Mouse (Mus musculus): Measurements from ENCODE around the gene Acsm3. TPM values are rescaled to one million over a fixed set of nuclear protein-coding genes. Genes with fewer than 3 reads are reported as not detected.

Gene Acsm3
- total and polyA plus RNA-seq, 2 experiments from 2014 or later, result 0.08 TPM; not detected in 1

GRCm38 (mm10) chr7:119753696-119754095 is 7.0 kb upstream of the Acsm3 start:
- DNase-seq (ENCODE audit: low spot score), result no peak
- no peaks in the 10 kb centered on the region for H3K36me3 ChIP-seq (replicated peaks; ENCODE audit: control insufficient read depth, insufficient read depth, low read length)
- no peak overlapping the region for H3K9ac ChIP-seq (replicated peaks; ENCODE audit: low read depth, low read length)
- no peaks in the 10 kb centered on the region for H3K27me3 ChIP-seq (ENCODE audit: control insufficient read depth, insufficient read depth, low read length)
- no peaks in the 10 kb centered on the region for H3K9me3 ChIP-seq (replicated peaks; ENCODE audit: control insufficient read depth, low read length)
- no peak overlapping the region for H3K4me2 ChIP-seq (ENCODE audit: low read depth, low read length)
- no peak overlapping the region for H3K4me3 ChIP-seq (ENCODE audit: low read depth, low read length)
- no peak for TF ChIP-seq EP300 (IDR thresholded peaks at IDR 0.05; ENCODE audit: low read depth)
- TF ChIP-seq CTCF (IDR thresholded peaks at IDR 0.05; ENCODE audit: low read depth), result no peak
- WGBS, result 88% methylated on average over 1 of the region's 1 CpGs
- no peaks in the 10 kb centered on the region for H3K4me1 ChIP-seq (ENCODE audit: control insufficient read depth, insufficient read depth)
- H3K27ac ChIP-seq (ENCODE audit: low read depth), result no peak overlapping the region
- ATAC-seq (ENCODE audit: insufficient read depth, low read depth), result no peak

GRCm38 (mm10) chr7:119762166-119762697 is 1.5 kb downstream of the Acsm3 start:
- Histone ChIP-seq H3K36me3 (replicated peaks; ENCODE audit: control insufficient read depth, insufficient read depth, low read length) (no peaks in the 10 kb centered on the region), H3K4me3 (ENCODE audit: low read depth, low read length) (no peak overlapping the region), H3K9me3 (replicated peaks; ENCODE audit: control insufficient read depth, low read length) (no peaks in the 10 kb centered on the region), H3K27ac (ENCODE audit: low read depth) (no peak overlapping the region), H3K4me1 (ENCODE audit: control insufficient read depth, insufficient read depth) (no peaks in the 10 kb centered on the region), H3K4me2 (ENCODE audit: low read depth, low read length) (no peak overlapping the region), H3K9ac (replicated peaks; ENCODE audit: low read depth, low read length) (no peak overlapping the region), H3K27me3 (ENCODE audit: control insufficient read depth, insufficient read depth, low read length) (no peaks in the 10 kb centered on the region)
- ATAC-seq (ENCODE audit: insufficient read depth, low read depth) (no peak), DNase-seq (ENCODE audit: low spot score) (no peak)
- 56% methylated on average over 4 of the region's 4 CpGs for WGBS
- TF ChIP-seq EP300 (IDR thresholded peaks at IDR 0.05; ENCODE audit: low read depth) (no peak), CTCF (IDR thresholded peaks at IDR 0.05; ENCODE audit: low read depth) (no peak)

GRCm38 (mm10) chr7:119764377-119764776 is 3.7 kb downstream of the Acsm3 start:
- Histone ChIP-seq H3K36me3 (replicated peaks; ENCODE audit: control insufficient read depth, insufficient read depth, low read length) (no peaks in the 10 kb centered on the region), H3K9me3 (replicated peaks; ENCODE audit: control insufficient read depth, low read length) (no peaks in the 10 kb centered on the region), H3K4me1 (ENCODE audit: control insufficient read depth, insufficient read depth) (no peaks in the 10 kb centered on the region), H3K27ac (ENCODE audit: low read depth) (no peak overlapping the region), H3K4me2 (ENCODE audit: low read depth, low read length) (no peak overlapping the region), H3K27me3 (ENCODE audit: control insufficient read depth, insufficient read depth, low read length) (no peaks in the 10 kb centered on the region), H3K9ac (replicated peaks; ENCODE audit: low read depth, low read length) (no peak overlapping the region), H3K4me3 (ENCODE audit: low read depth, low read length) (no peak overlapping the region)
- DNase-seq (ENCODE audit: low spot score), result no peak
- TF ChIP-seq CTCF (IDR thresholded peaks at IDR 0.05; ENCODE audit: low read depth) (no peak), EP300 (IDR thresholded peaks at IDR 0.05; ENCODE audit: low read depth) (no peak)
- ATAC-seq (ENCODE audit: insufficient read depth, low read depth), result no peak
- WGBS, result 87% methylated on average over 3 of the region's 3 CpGs

GRCm38 (mm10) chr7:119766996-119767395 is 6.3 kb downstream of the Acsm3 start:
- 72% methylated on average over 6 of the region's 6 CpGs for WGBS
- ATAC-seq (ENCODE audit: insufficient read depth, low read depth), result no peak

GRCm38 (mm10) chr7:119769895-119770294 is 9.2 kb downstream of the Acsm3 start:
- ATAC-seq (ENCODE audit: insufficient read depth, low read depth) (no peak), DNase-seq (ENCODE audit: low spot score) (no peak)
- no peaks in the 10 kb centered on the region for H3K4me1 ChIP-seq (ENCODE audit: control insufficient read depth, insufficient read depth)
- TF ChIP-seq CTCF (IDR thresholded peaks at IDR 0.05; ENCODE audit: low read depth) (no peak), EP300 (IDR thresholded peaks at IDR 0.05; ENCODE audit: low read depth) (no peak)
- H3K36me3 ChIP-seq (replicated peaks; ENCODE audit: control insufficient read depth, insufficient read depth, low read length), result no peaks in the 10 kb centered on the region
- no peaks in the 10 kb centered on the region for H3K27me3 ChIP-seq (ENCODE audit: control insufficient read depth, insufficient read depth, low read length)
- no peak overlapping the region for H3K9ac ChIP-seq (replicated peaks; ENCODE audit: low read depth, low read length)
- H3K4me3 ChIP-seq (ENCODE audit: low read depth, low read length), result no peak overlapping the region
- no peak overlapping the region for H3K27ac ChIP-seq (ENCODE audit: low read depth)
- WGBS, result 84% methylated on average over 8 of the region's 8 CpGs
- no peaks in the 10 kb centered on the region for H3K9me3 ChIP-seq (replicated peaks; ENCODE audit: control insufficient read depth, low read length)
- H3K4me2 ChIP-seq (ENCODE audit: low read depth, low read length), result no peak overlapping the region

More at GRCm38 (mm10) chr7:119766996-119767395, 6.3 kb downstream of the Acsm3 start:
- Histone ChIP-seq H3K27ac (ENCODE audit: low read depth) (no peak overlapping the region), H3K27me3 (ENCODE audit: control insufficient read depth, insufficient read depth, low read length) (no peaks in the 10 kb centered on the region), H3K9ac (replicated peaks; ENCODE audit: low read depth, low read length) (no peak overlapping the region), H3K4me1 (ENCODE audit: control insufficient read depth, insufficient read depth) (no peaks in the 10 kb centered on the region), H3K4me3 (ENCODE audit: low read depth, low read length) (no peak overlapping the region), H3K9me3 (replicated peaks; ENCODE audit: control insufficient read depth, low read length) (no peaks in the 10 kb centered on the region), H3K36me3 (replicated peaks; ENCODE audit: control insufficient read depth, insufficient read depth, low read length) (no peaks in the 10 kb centered on the region), H3K4me2 (ENCODE audit: low read depth, low read length) (no peak overlapping the region)
- no peak for TF ChIP-seq CTCF (IDR thresholded peaks at IDR 0.05; ENCODE audit: low read depth)
- no peak for TF ChIP-seq EP300 (IDR thresholded peaks at IDR 0.05; ENCODE audit: low read depth)
- no peak for DNase-seq (ENCODE audit: low spot score)

GRCm38 (mm10) chr7:119783453-119783852 is 22.7 kb downstream of the Acsm3 start:
- H3K4me1 ChIP-seq (ENCODE audit: control insufficient read depth, insufficient read depth), result no peaks in the 10 kb centered on the region
- H3K4me3 ChIP-seq (ENCODE audit: low read depth, low read length), result no peak overlapping the region
- peaks cover 38% of the 10 kb centered on the region for H3K36me3 ChIP-seq (replicated peaks; ENCODE audit: control insufficient read depth, insufficient read depth, low read length)
- DNase-seq (ENCODE audit: low spot score) (no peak), ATAC-seq (ENCODE audit: insufficient read depth, low read depth) (no peak)
- TF ChIP-seq CTCF (IDR thresholded peaks at IDR 0.05; ENCODE audit: low read depth) (no peak), EP300 (IDR thresholded peaks at IDR 0.05; ENCODE audit: low read depth) (no peak)
- H3K27ac ChIP-seq (ENCODE audit: low read depth), result no peak overlapping the region
- no peaks in the 10 kb centered on the region for H3K27me3 ChIP-seq (ENCODE audit: control insufficient read depth, insufficient read depth, low read length)
- H3K9me3 ChIP-seq (replicated peaks; ENCODE audit: control insufficient read depth, low read length), result no peaks in the 10 kb centered on the region
- 94% methylated on average over 2 of the region's 2 CpGs for WGBS
- H3K4me2 ChIP-seq (ENCODE audit: low read depth, low read length), result no peak overlapping the region
- no peak overlapping the region for H3K9ac ChIP-seq (replicated peaks; ENCODE audit: low read depth, low read length)

Data from heart, postnatal 0 days (tissue).